8 mouse cellular contexts compared by ENCODE assay signal in the genomic region with DNA sequence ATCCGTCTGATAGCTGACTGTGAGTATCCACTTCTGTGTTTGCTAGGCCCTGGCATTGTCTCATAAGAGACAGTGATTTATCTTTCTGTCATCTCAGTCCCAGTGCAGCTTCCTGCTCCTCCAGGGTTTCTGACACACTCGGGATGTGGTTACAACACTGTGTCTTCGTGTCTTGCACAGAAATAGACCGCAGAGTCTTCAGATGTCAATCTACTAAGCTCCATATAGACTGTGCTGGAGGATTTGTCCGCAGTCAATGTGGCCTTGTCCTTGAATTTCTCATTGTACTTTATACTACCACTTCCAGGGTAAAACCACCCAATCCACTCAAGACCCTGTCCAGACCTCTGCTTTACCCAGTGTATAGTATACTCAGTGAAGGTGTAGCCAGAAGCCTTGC.
A peak's percentile ranks its signal among the peaks of the same experiment; 100 is the strongest.
DNase-seq lines count a peak whose midpoint lies in the region; ATAC-seq and TF ChIP-seq lines count a peak whose summit lies in the region.
"Not testable (repeated sequence)": the region's sequence is repeated elsewhere in the genome, so short reads cannot be mapped to it uniquely, and the experiment has no call there.

No protein-coding gene starts in this region.

- ATAC-seq in G1E (ENCODE audit: extremely low read depth, insufficient number of reproducible peaks, low FRiP score, poor library complexity, severe bottlenecking), result peak; percentile 18; the same call in 1 of the 2 replicates
- peak; percentile 91 for ATAC-seq in common myeloid progenitor, adult 5-6 weeks (replicated peaks; ENCODE audit: low read depth, poor library complexity, severe bottlenecking)
- ATAC-seq in granulocyte monocyte progenitor cell, adult 5-6 weeks (replicated peaks; ENCODE audit: poor library complexity, severe bottlenecking), result peak; percentile 88
- ATAC-seq in hematopoietic stem cell, adult 5-6 weeks (replicated peaks in 1 of 2; ENCODE audit: insufficient read depth in 1 of 2, low FRiP score in 2 of 2, low TSS enrichment in 1 of 2, low read depth in 1 of 2, poor library complexity in 2 of 2, severe bottlenecking in 2 of 2), result peak; percentile 37 to 39; a peak in 2 of 4 replicates
- peak; percentile 50 for ATAC-seq in inflammation-experienced regulatory T-cells, adult 6 months
- peak; percentile 52 for ATAC-seq in megakaryocyte, adult 5-6 weeks (ENCODE audit: poor library complexity, severe bottlenecking)
- peak; percentile 85 for ATAC-seq in megakaryocyte progenitor cell, adult 5-6 weeks (replicated peaks; ENCODE audit: poor library complexity)

- H3K36me3 ChIP-seq in G1E (replicated peaks), result not testable (repeated sequence)

- not testable (repeated sequence) for H3K4me3 ChIP-seq in G1E (ENCODE audit: low read depth, low read length)

- H3K27me3 ChIP-seq in G1E (ENCODE audit: insufficient read depth, low read length), result not testable (repeated sequence)

- DNase-seq in G1E (ENCODE audit: low spot score), result not testable (repeated sequence)
- DNase-seq in naive thymus-derived CD4-positive, alpha-beta T cell, adult 2 months (ENCODE audit: low read depth), result peak; percentile 13

- H3K9me3 ChIP-seq in G1E (replicated peaks), result not testable (repeated sequence)

- not testable (repeated sequence) for TF ChIP-seq CTCF in G1E (IDR thresholded peaks at IDR 0.05; ENCODE audit: low read depth, low read length)

- H3K4me1 ChIP-seq in G1E (ENCODE audit: insufficient read depth, low read depth, low read length), result not testable (repeated sequence)

Comparison
In these comparisons a context has a peak if more than half of its experiments do, and no peak if none do; other contexts are left out.
1. ATAC-seq: peak in every context shown above with its lines; median percentile 91 in common myeloid progenitor, adult 5-6 weeks; 88 in granulocyte monocyte progenitor cell, adult 5-6 weeks; 85 in megakaryocyte progenitor cell, adult 5-6 weeks; 52 in megakaryocyte, adult 5-6 weeks; 50 in inflammation-experienced regulatory T-cells, adult 6 months; 38 in hematopoietic stem cell, adult 5-6 weeks; 18 in G1E.